Mouse (Mus musculus) T-helper 17 cell (primary cell): Measurements from ENCODE around the gene Tstd1.

Source experiments
- in situ Hi-C, 2 experiments: fragments of 300-600 bp; cut with MboI, MseI; formaldehyde crosslinking; loops; 1 replicate in 1 of 2; 2 replicates in 1 of 2; pipeline ENCODE4 v1.15.1; 2025; ENCODE audit warnings: high pct_unique_total_duplicates in 2 of 2

Gene Tstd1

GRCm38 (mm10) chr1:171418660-171419059, at the start of gene Tstd1:
Gene Tstd1 (plus strand): TSS chr1:171418872.
- in situ Hi-C loops: no loop called here

- in situ Hi-C loops: no loop called here
These were observed 48.7 kb upstream of the Tstd1 start, which contains the start of gene Nectin4 for GRCm38 (mm10) chr1:171369845-171370556. Gene Nectin4 (plus strand): TSS chr1:171370099.

- in situ Hi-C loops: no loop called here
These were observed 45.8 kb upstream of the Tstd1 start for GRCm38 (mm10) chr1:171372880-171373279.

- in situ Hi-C loops: no loop called here
These were observed 44.7 kb upstream of the Tstd1 start for GRCm38 (mm10) chr1:171373946-171374345.

- in situ Hi-C loops: no loop called here
These were observed 43.0 kb upstream of the Tstd1 start for GRCm38 (mm10) chr1:171375646-171376097.

GRCm38 (mm10) chr1:171378298-171378697, 40.4 kb upstream of the Tstd1 start:
- in situ Hi-C loops: no loop called here

- in situ Hi-C loops: no loop called here
These were observed 38.6 kb upstream of the Tstd1 start for GRCm38 (mm10) chr1:171379935-171380599.

GRCm38 (mm10) chr1:171382096-171382620, 36.5 kb upstream of the Tstd1 start:
- in situ Hi-C loops: no loop called here

GRCm38 (mm10) chr1:171384361-171384760, 34.3 kb upstream of the Tstd1 start:
- in situ Hi-C loops: no loop called here

- in situ Hi-C loops: no loop called here
These were observed 33.5 kb upstream of the Tstd1 start for GRCm38 (mm10) chr1:171385171-171385570.

GRCm38 (mm10) chr1:171387099-171387498, 31.6 kb upstream of the Tstd1 start:
- in situ Hi-C loops: no loop called here

GRCm38 (mm10) chr1:171388376-171389102, 30.1 kb upstream of the Tstd1 start, which contains the start of gene Arhgap30:
Gene Arhgap30 (plus strand): TSS chr1:171388954.
- in situ Hi-C loops: no loop called here

- in situ Hi-C loops: no loop called here
These were observed 28.6 kb upstream of the Tstd1 start for GRCm38 (mm10) chr1:171390101-171390500.

- in situ Hi-C loops: no loop called here
These were observed 16.9 kb upstream of the Tstd1 start for GRCm38 (mm10) chr1:171401821-171402220.

GRCm38 (mm10) chr1:171402991-171403390, 15.7 kb upstream of the Tstd1 start:
- in situ Hi-C loops: no loop called here

GRCm38 (mm10) chr1:171407263-171407662, 11.4 kb upstream of the Tstd1 start:
- in situ Hi-C loops: no loop called here

- in situ Hi-C loops: no loop called here
These were observed 8.4 kb upstream of the Tstd1 start for GRCm38 (mm10) chr1:171410231-171410630.

GRCm38 (mm10) chr1:171410947-171411484, 7.7 kb upstream of the Tstd1 start, which contains the start of gene Usf1:
Gene Usf1 (plus strand): TSS chr1:171411313.
- in situ Hi-C loops: no loop called here

- in situ Hi-C loops: no loop called here
These were observed 7.2 kb upstream of the Tstd1 start for GRCm38 (mm10) chr1:171411492-171411941.

- in situ Hi-C loops: no loop called here
These were observed 6.7 kb upstream of the Tstd1 start for GRCm38 (mm10) chr1:171412001-171412441.

GRCm38 (mm10) chr1:171412446-171412845, 6.2 kb upstream of the Tstd1 start:
- in situ Hi-C loops: no loop called here
